Mouse (Mus musculus) hindbrain, embryonic 14.5 days (tissue): ENCODE measurements around the gene Ifit3b. TPM values are rescaled to one million over a fixed set of nuclear protein-coding genes. Genes with fewer than 3 reads are reported as not detected.
A peak's percentile ranks its signal among the peaks of the same experiment; 100 is the strongest.
"Not testable (repeated sequence)": the region's sequence is repeated elsewhere in the genome, so short reads cannot be mapped to it uniquely, and the experiment has no call there.

ENCODE experiments used
- ATAC-seq: fragments of 200-750 bp; cut with Nextera tagmentation; 2 replicates; pipeline ENCODE4 v1.8.0; 2017; ENCODE audit warnings: moderate number of reproducible peaks, mild to moderate bottlenecking, moderate TSS enrichment, moderate library complexity; ENCODE audit not compliant: low FRiP score
- DNase-seq: peaks from one replicate; pipeline ENCODE4 v3.0.0-alpha.2; 2015; ENCODE audit warnings: low spot score
- H3K27ac ChIP-seq: fragments of 300-500 bp; sonication (generic); 2 replicates; pipeline ENCODE4 v1.5.1; 2014; ENCODE audit warnings: mild to moderate bottlenecking, moderate library complexity
- H3K27me3 ChIP-seq: fragments of 300-500 bp; sonication (generic); 2 replicates; pipeline ENCODE4 v1.6.1; 2014; ENCODE audit warnings: mild to moderate bottlenecking, low read length, mixed read lengths; ENCODE audit not compliant: control insufficient read depth, insufficient read depth
- H3K36me3 ChIP-seq: fragments of 300-500 bp; sonication (generic); replicated peaks from 2 replicates; pipeline ENCODE4 v1.6.1; 2014; ENCODE audit not compliant: control insufficient read depth, insufficient read depth
- H3K4me1 ChIP-seq: fragments of 300-500 bp; sonication (generic); replicated peaks from 2 replicates; pipeline ENCODE4 v1.6.1; 2014; ENCODE audit warnings: antibody characterized with exemption, low read length, mixed read lengths; ENCODE audit not compliant: control insufficient read depth, insufficient read depth
- H3K4me2 ChIP-seq: fragments of 300-500 bp; sonication (generic); replicated peaks from 2 replicates; pipeline ENCODE4 v1.6.1; 2014; ENCODE audit warnings: mild to moderate bottlenecking, moderate library complexity
- H3K4me3 ChIP-seq: fragments of 300-500 bp; sonication (generic); replicated peaks from 2 replicates; pipeline ENCODE4 v1.5.1; 2014; ENCODE audit warnings: mild to moderate bottlenecking, low read length
- H3K9ac ChIP-seq: fragments of 300-500 bp; sonication (generic); 2 replicates; pipeline ENCODE4 v1.6.1; 2014
- H3K9me3 ChIP-seq: fragments of 300-500 bp; sonication (generic); 2 replicates; pipeline ENCODE4 v1.6.1; 2016; ENCODE audit warnings: low read length; ENCODE audit not compliant: control insufficient read depth
- WGBS: fragments of 180-500 bp; shearing (Covaris S2); extraction: QIAGEN DNeasy Blood & Tissue Kit; methylation state at CpG from one replicate; pipeline ENCODE4 v1.1.7; 2014; 5-methylcytosine and 5-hydroxymethylcytosine counted together
- polyA plus RNA-seq: library from polyadenylated mRNA; unstranded; fragments of >200 nt; fragmentation: Nextera tagmentation; extraction: Ambion mirVana; gene quantifications from 2 replicates; pipeline ENCODE4 v1.2.1, GENCODE M21; 2014

Gene Ifit3b
- polyA plus RNA-seq, 1 experiment from 2014 or later = 0.52 TPM

- not testable (repeated sequence) for ATAC-seq, H3K9ac ChIP-seq, H3K9me3 ChIP-seq, H3K36me3 ChIP-seq, H3K4me2 ChIP-seq, H3K27ac ChIP-seq, H3K4me3 ChIP-seq, DNase-seq, H3K27me3 ChIP-seq, H3K4me1 ChIP-seq
- WGBS = 74% methylated on average over 2 of the region's 2 CpGs
These were observed 24.5 kb upstream of the Ifit3b start, which contains the start of gene Ifit3 for GRCm38 (mm10) chr19:34583126-34583766. TSS of gene Ifit3 (plus strand) at chr19:34583531.

DNA sequence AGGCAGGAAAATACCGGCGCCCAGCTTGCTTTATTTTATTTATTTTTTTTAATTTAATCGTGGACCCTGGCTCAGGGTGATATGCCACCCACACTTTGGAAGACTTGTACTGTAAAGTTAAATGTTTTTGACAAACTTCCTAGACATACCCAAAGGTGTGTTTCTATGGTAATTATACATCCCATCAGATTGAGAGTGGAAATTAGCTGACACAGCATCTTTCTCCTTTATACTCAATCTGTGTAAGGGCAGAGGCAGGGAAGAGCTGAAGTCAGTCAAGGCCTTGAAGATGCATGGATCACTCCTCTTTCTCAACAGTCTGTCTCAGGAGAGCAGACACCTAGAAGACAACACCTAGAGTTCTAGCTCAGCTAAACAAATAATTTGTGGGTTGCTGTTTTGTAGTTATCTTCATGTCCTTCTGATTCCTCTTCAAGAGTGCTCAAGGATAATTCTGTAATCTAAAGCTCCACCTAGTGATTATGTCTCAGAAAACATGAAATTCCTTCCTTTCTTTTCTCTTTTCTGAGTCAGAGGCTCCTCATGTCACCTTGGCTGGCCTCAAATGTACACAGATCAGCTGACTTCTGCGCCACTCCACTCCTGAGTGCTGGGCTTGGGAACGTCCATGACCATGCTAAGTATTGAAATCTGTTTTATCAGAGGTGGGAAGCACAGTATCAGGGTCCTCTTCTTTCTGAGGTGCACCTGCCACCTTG, 21.9 kb upstream of the Ifit3b start:
- not testable (repeated sequence) for ATAC-seq, H3K4me1 ChIP-seq, H3K4me2 ChIP-seq, H3K27me3 ChIP-seq, DNase-seq, H3K27ac ChIP-seq, H3K9me3 ChIP-seq, H3K4me3 ChIP-seq, H3K9ac ChIP-seq, H3K36me3 ChIP-seq
- WGBS = 84% methylated on average over 5 of the region's 5 CpGs

DNA sequence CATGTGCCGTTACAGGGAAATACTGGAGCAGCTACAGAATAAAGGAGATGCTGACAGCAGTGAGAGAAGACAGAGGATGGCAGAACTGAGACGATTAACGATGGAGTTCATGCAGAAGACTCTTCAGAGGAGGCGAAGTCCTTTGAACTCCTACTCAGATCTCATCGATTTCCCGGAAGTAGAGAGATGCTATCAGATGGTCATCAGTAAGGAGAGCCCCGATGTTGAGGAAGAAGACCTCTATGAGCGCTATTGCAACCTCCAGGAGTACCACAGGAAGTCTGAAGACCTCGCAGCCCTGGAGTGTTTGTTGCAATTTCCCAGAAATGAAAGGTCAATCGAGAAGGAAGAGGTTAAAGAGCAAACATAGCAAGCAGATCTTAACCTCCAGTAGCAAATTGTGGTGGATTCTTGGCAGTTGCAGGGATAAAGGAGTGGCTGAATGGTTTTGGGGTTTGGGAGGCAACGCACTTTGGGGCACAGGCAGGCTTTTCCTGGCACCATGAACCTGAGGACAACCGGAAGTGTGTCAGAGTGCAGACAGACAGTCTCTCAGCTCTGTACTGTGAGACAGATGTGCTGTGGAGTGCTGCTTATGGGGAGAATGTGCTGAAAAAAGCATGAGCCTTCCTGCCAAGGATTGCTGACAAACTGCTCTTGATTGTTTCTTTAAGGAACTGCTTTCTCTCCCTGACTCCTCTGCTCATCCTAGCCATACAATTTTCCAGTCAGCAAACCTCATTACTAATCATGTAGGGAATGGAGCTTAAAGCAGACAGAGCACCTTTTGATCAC, 19.7 kb upstream of the Ifit3b start:
- H3K27ac ChIP-seq, H3K9ac ChIP-seq, H3K27me3 ChIP-seq, H3K4me2 ChIP-seq, H3K4me3 ChIP-seq, H3K36me3 ChIP-seq, DNase-seq, H3K9me3 ChIP-seq, H3K4me1 ChIP-seq: not testable (repeated sequence)
- 87% methylated on average over 6 of the region's 12 CpGs for WGBS
- 0 out of 2 replicates have a peak, but pooled peaks have one; percentile 12 for ATAC-seq

DNA sequence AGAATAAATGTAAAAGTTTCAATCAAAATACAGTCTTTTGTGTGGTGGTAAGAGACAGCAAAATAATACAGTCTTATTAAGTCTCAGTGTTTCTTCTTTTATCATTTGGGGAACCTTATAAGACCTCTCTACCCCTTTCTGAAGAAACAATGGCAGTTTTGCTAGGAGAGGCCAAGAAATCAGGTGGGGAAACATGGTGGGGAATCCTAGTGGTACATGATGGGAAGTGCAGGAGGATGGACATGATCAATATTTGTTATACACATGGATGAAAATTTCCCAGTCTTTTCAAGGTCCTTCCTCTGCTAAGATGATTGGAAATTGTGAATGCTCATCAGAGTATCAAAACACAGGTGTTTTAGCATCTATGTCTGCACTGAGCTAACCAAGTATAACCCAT, 18.8 kb upstream of the Ifit3b start:
- Histone ChIP-seq H3K9ac (no peak overlapping the region), H3K4me2 (no peak overlapping the region), H3K36me3 (no peaks in the 10 kb centered on the region), H3K27me3 (no peaks in the 10 kb centered on the region), H3K9me3 (no peaks in the 10 kb centered on the region), H3K27ac (no peak overlapping the region), H3K4me3 (no peak overlapping the region), H3K4me1 (no peaks in the 10 kb centered on the region)
- no peak for DNase-seq
- ATAC-seq = no peak

DNA sequence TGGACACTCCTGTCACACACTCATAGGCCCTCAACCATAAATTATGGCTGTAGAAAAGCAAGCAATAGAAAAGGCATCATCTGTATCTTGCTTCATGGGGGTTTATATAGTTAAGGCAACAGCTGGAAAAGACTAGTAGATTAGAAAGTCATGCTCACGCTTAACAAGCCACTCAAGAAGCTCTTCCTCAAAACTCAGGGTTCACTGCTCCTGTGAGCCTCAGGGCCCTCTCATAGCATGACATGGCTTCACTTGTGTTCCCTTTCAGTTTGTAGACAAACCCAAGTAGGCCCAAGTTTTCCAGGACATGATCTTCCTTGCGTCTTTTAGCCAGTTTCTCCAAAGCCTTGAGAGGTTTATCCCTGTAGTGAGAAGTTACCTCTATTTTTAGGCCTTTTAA, 14.3 kb upstream of the Ifit3b start:
- ATAC-seq = no peak
- WGBS = 94% methylated on average over 2 of the region's 2 CpGs
- Histone ChIP-seq H3K9ac (no peak overlapping the region), H3K4me2 (no peak overlapping the region), H3K4me1 (no peaks in the 10 kb centered on the region), H3K9me3 (no peaks in the 10 kb centered on the region), H3K27ac (no peak overlapping the region), H3K27me3 (no peaks in the 10 kb centered on the region), H3K4me3 (no peak overlapping the region), H3K36me3 (no peaks in the 10 kb centered on the region)
- no peak for DNase-seq

- WGBS = 79% methylated on average over 3 of the region's 3 CpGs
- DNase-seq = not testable (repeated sequence)
These were observed 13.2 kb upstream of the Ifit3b start for GRCm38 (mm10) chr19:34594523-34594922.

GRCm38 (mm10) chr19:34596811-34597210, 11.0 kb upstream of the Ifit3b start:
- no peaks in the 10 kb centered on the region for H3K36me3 ChIP-seq
- H3K27ac ChIP-seq = no peak overlapping the region
- H3K9me3 ChIP-seq = no peaks in the 10 kb centered on the region
- DNase-seq (no peak), ATAC-seq (no peak)
- no peak overlapping the region for H3K4me3 ChIP-seq
- no peak overlapping the region for H3K4me2 ChIP-seq
- H3K9ac ChIP-seq = no peak overlapping the region
- no peaks in the 10 kb centered on the region for H3K27me3 ChIP-seq
- H3K4me1 ChIP-seq = no peaks in the 10 kb centered on the region

More at GRCm38 (mm10) chr19:34594523-34594922, 13.2 kb upstream of the Ifit3b start:
- not testable (repeated sequence) for H3K36me3 ChIP-seq, H3K9ac ChIP-seq, H3K4me1 ChIP-seq, H3K27ac ChIP-seq, H3K4me3 ChIP-seq, H3K4me2 ChIP-seq, H3K27me3 ChIP-seq, ATAC-seq, H3K9me3 ChIP-seq

DNA sequence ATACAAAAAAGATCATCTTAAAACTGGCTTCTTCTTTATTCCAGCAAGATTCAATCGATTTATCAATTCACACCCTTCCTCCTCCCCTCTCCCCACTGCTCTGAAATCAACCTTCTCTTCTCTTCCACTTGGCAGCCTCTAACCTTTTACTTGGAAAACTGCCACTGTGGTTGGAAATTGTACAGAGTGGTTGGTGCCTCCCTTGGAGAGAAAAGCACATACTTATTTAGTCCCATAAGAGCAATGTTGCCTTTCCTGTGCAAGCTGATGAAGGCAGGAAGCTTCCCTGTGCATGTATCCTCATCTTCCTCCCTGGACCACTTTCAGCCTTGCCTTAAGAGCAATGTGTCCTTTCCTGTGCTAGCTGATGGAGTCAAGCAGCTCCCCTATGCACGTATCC, 9.4 kb upstream of the Ifit3b start:
- Histone ChIP-seq H3K36me3 (no peaks in the 10 kb centered on the region), H3K9me3 (no peaks in the 10 kb centered on the region), H3K27ac (no peak overlapping the region), H3K4me3 (no peak overlapping the region), H3K27me3 (no peaks in the 10 kb centered on the region), H3K9ac (no peak overlapping the region), H3K4me2 (no peak overlapping the region), H3K4me1 (no peaks in the 10 kb centered on the region)
- ATAC-seq = no peak
- DNase-seq = peak; percentile 61
- 85% methylated on average over 2 of the region's 2 CpGs for WGBS

GRCm38 (mm10) chr19:34599250-34599649, 8.5 kb upstream of the Ifit3b start:
- not testable (repeated sequence) for H3K4me2 ChIP-seq, H3K4me1 ChIP-seq, H3K27me3 ChIP-seq, DNase-seq, H3K9me3 ChIP-seq, ATAC-seq, H3K27ac ChIP-seq, H3K36me3 ChIP-seq, H3K9ac ChIP-seq, H3K4me3 ChIP-seq
